Mouse (Mus musculus) heart, postnatal 4 days (tissue): Measurements from ENCODE around the gene Wnk1. TPM values are rescaled to one million over a fixed set of nuclear protein-coding genes. Genes with fewer than 3 reads are reported as not detected.

Experiments used
- DNase-seq: peaks from one replicate; pipeline ENCODE4 v3.0.0; 2021
- microRNA-seq, 2 experiments: library from miRNA; unstranded; fragments of <30 nt; microRNA quantifications; one replicate each; pipeline ENCODE4 v1.2.0; 2021 to 2022
- total RNA-seq, 2 experiments: library from RNA; stranded (reverse); gene quantifications; 2 replicates each; pipeline ENCODE4 v1.2.3; 2021

Gene Wnk1
- total RNA-seq, 2 experiments from 2014 or later = 332 to 358 TPM

- DNase-seq = peak; percentile 86
Measured at GRCm38 (mm10) chr6:119902204-119903080, 136.0 kb downstream of the Wnk1 start, which contains the start of gene Rad52. Rad52 (plus strand) TSS chr6:119902698.

GRCm38 (mm10) chr6:119892711-119893110, 145.8 kb downstream of the Wnk1 start:
- no peak for DNase-seq

GRCm38 (mm10) chr6:119883151-119883550, 155.3 kb downstream of the Wnk1 start:
- no peak for DNase-seq

Small RNA genes lying within 50 kb of the gene (microRNA-seq; reads per million reads assigned to microRNA genes)
- 0 reads per million in 2 experiments for gene Mir706

Other genes with a start within 250 kb of the Wnk1 start
- 10 to 100 TPM; 42.2 to 44.4 TPM for gene Erc1, start 190.5 kb downstream of the Wnk1 start, total RNA-seq
- gene Rad52, start 136.0 kb downstream of the Wnk1 start, total RNA-seq = 10 to 100 TPM; 14.8 to 15.4 TPM
- gene Ninj2, start 54.7 kb upstream of the Wnk1 start, total RNA-seq = not detected